Mouse (Mus musculus): ENCODE results near the gene Nr4a1.

GRCm38 (mm10) chr15:101234611-101235341 is 19.3 kb upstream of the Nr4a1 start:
- no peak for TF ChIP-seq CTCF (conservative IDR thresholded peaks at IDR 0.05 in 1 of 2, IDR thresholded peaks at IDR 0.05 in 1 of 2; ENCODE audit: low read depth in 2 of 2, low read length in 2 of 2)
- TF ChIP-seq JUN (IDR thresholded peaks at IDR 0.05; ENCODE audit: insufficient read depth, low read depth, low read length): no peak
- no peak for TF ChIP-seq KAT2A (IDR thresholded peaks at IDR 0.05; ENCODE audit: insufficient replicate concordance, low read length)
- TF ChIP-seq CHD2 (IDR thresholded peaks at IDR 0.05; ENCODE audit: low read length): no peak
- no peak for TF ChIP-seq EP300 (IDR thresholded peaks at IDR 0.05; ENCODE audit: low read length)

All from CH12.LX (cell line).